Mouse (Mus musculus): ENCODE data around the gene Pnck. TPM values are rescaled to one million over a fixed set of nuclear protein-coding genes. Genes with fewer than 3 reads are reported as not detected.

Pnck gene
- total RNA-seq, 2 experiments from 2014 or later, result 11.4 to 12.8 TPM

DNA sequence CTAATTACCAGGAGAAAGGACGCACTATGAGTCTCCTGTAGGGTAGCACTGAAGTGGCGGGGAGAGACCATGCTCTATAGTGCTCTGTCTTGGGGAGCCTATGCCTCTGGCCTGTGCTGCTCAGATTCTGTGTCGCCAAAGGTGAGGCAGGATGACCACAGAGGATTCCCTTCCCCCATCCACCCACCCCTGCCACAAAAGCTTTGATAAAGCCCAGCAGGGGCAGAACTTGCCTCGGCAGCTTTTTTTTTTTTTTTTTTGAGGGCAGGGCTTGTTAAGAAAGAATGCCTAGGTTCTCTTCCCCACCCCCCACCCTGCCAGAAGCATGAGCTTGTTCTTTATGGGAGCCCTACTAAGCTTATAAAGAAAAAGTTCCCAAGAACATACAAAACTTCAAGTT, 14.8 kb downstream of the Pnck start:
- DNase-seq (ENCODE audit: low spot score in 2 of 2), result no peak

DNA sequence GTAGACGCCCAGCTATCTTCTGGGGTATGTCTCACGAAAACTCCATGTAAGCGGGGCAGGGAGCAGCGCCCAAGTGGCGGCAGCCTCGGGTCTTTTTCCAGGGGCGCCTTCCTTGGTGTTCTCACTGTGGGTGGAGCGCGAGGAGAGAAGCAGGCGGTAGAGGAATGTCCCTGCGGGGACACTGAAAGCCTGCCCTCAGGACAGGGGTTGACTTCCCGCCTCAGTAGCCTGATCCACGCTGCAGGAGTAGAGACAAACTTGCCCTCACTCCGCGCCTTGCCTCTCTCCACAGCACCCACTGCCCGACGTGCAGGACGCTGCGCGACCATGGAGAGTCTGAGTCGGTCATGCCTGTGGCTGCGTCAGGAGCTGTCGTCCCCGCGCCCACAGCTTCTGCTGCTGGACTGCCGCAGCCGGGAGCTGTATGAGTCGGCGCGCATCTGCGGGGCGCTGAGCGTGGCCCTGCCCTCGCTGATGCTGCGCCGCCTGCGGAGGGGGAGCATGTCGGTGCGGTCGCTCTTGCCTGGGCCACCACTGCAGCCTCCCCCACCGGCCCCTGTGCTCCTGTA, 19.9 kb downstream of the Pnck start:
- DNase-seq (ENCODE audit: low spot score in 2 of 2), result no peak

DNA sequence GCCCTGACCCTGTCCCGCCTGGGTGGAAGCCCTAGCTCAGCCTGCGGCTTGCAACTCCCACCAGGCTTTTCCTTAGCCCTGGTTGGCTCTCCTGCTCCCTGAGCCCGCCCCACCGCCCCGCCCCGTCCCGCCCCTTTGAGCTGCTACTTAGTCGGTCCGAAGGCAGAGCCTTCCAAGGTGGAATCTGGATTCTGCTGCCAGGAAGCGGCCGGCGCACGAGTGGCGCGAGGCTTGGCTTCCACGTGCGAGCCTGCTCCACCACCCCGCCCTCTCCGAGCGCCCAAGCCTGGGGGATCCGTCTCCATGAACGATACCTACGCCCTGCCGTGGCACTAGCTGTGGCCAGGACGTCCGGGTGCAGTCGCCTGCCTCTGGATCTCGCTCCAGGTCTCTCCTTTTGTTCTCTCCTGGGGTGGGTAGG, 20.7 kb downstream of the Pnck start, which contains the start of gene Dusp9:
Dusp9 (plus strand) TSS at position 165 of the 421 bp plus-strand sequence.
- DNase-seq (ENCODE audit: low spot score in 2 of 2), result peak in 1 of 2 experiments; percentile 20

DNA sequence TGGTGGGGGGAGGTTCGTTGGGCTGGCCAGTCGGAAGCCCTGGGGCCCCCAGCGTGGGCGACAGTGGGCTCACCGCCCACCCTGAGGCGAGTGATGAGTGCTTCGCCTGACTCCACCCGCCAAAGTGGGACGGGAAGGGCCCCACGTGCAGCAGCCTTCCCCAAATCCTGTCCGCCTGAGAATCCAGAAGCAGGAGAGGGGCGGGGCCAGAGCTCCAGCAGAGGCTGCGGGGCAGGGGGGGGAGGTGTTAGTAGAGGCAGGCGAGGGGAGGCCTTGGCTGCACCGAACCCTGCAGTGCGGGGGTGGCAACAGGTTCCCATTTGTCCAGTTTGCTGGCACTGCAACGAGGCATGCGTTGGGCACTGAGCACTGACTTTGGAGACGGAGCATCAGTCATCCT, 22.5 kb downstream of the Pnck start:
- DNase-seq (ENCODE audit: low spot score in 2 of 2), result no peak

DNA sequence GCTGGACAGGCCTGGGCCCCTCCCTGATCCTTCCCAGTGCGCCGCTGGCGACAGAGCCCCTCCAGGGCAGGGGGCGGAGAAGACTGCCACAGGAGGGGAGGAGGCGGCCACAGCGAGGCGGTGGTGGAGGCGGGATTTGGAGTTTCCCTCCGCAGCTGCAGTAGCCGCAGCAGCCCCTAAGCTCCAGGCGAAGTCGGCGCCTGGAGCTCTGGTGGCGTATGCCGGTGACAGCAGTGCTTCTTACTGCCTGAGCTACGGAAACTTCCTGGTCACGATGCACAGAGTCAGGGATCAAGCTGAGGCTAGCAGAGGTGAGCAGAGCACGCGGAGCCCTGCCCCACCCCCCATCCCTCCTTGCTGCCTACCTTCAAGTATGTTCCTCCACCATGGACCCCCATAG, 24.5 kb downstream of the Pnck start:
- no peak for DNase-seq (ENCODE audit: low spot score in 2 of 2)

DNA sequence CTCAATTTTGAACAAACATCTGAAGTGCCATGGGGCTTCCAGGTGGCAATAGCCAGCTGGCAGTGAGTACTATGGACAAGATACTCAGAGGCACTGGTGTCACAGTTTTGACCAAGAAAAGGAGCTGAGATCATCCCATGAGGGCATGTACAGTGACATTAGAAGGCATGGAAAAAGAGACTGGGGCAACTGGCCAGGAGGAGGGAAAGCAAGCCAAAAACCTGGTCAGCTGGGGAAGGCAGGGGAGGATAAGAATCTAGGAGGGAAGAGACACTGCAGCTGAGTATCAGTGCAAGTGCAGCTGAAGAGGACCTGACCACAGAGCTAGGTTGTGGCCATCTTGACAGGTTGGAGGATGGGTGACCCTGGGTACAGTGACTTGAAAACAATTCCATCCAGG, 32.9 kb downstream of the Pnck start:
- no peak for DNase-seq (ENCODE audit: low spot score in 2 of 2)

DNA sequence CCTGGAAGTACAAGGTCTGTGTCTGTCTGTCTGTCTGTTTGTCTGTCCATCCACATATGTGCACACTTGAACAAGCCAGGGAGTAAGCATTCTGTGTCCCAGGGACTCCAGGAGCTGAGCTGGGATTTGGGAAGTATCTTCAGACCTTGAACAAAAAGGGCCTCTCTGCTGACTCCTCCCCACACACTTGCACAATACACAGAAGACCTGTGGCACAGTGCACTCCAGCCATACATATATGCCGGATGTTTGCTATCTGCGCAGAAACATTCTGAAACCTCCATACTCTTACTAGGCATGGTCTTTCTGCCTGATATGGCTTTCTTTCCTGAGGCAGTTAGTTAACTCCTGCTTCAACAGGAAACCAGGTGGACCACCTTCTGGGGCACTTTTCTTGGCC, 40.0 kb downstream of the Pnck start:
- DNase-seq (ENCODE audit: low spot score in 2 of 2), result no peak

DNA sequence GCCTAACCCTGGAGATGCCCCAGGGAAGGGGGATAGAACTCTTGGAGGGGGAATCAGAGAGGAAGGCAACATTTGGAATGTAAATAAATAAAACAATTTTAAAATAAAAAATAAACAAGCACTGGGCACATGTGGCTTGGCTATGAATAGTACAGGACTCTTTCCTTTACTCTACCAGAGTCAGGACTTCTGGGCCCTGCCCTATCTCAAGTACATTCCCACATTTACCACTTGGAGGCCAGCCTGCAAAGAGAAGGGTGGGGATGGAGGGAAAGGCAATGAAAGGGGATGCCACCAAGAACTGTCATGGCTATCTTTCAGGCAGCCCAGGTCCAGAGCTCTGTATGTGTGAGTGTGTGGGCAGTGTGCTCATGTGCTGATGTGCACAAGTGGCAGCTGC, 40.5 kb downstream of the Pnck start:
- no peak for DNase-seq (ENCODE audit: low spot score in 2 of 2)

DNA sequence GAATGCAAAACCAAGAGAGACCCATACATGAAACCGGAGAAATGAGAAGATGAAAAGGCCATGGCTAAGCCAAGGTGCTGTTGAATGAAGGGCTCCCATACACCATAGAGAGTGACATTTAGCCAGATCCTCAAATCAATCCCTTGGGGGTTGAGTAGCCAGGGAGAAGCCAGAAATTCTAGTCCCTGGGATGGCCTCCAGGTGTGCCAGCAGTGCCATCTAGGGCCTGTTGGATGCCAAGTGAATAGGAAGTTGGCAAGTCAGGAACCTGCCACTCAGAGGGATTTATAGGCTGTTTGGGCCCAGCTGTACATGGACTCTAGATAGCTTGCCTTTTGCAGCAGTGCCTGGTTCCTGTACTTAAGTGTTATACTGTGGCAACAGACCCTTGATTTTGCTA, 44.0 kb downstream of the Pnck start:
- no peak for DNase-seq (ENCODE audit: low spot score in 2 of 2)

DNA sequence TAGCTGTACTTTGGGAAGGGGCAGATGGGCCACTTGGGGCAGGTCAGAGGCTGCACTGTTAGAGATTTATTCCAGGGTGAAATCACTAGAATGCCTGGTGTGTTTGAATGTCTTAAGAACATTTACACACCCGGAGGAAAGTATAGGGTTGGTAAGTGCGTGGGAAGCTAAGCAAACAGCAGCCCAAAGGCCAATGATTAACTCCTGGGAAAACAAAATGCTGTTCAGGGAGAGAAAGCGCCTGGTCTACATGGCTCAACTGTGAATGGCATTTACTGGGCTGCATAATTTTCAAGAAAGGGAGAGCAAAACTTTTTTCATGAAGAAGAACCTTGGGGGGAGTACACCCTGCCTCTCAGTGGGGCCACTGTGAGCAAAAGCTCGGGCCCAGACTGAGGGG, 46.3 kb downstream of the Pnck start:
- DNase-seq (ENCODE audit: low spot score in 2 of 2), result no peak

Other genes starting within 250 kb of the Pnck start
- gene Zfp92, start 249.0 kb downstream of the Pnck start, total RNA-seq (2021), result not detected
- not detected for gene Trex2, start 224.8 kb downstream of the Pnck start, total RNA-seq (2021)
- 10 to 100 TPM; 23.3 to 27.7 TPM for gene Haus7, start 201.1 kb downstream of the Pnck start, total RNA-seq (2021)
- 100 to 1,000 TPM; 487 to 574 TPM for gene Bgn, start 176.5 kb downstream of the Pnck start, total RNA-seq (2021)
- 1 to 10 TPM; 4.6 to 9.7 TPM for gene Atp2b3, start 157.0 kb downstream of the Pnck start, total RNA-seq (2021)
- under 1 TPM; 0.12 to 0.41 TPM for gene Dusp9, start 20.7 kb downstream of the Pnck start, total RNA-seq (2021)
- gene Slc6a8, start 13.0 kb upstream of the Pnck start, total RNA-seq (2021), result 10 to 100 TPM; 58.9 to 66.2 TPM
- gene Bcap31, start 56.1 kb upstream of the Pnck start, total RNA-seq (2021), result 100 to 1,000 TPM in 1 of 2 experiments, 10 to 100 TPM in 1; 99.9 to 104 TPM
- 10 to 100 TPM; 24.1 to 26.8 TPM for gene Abcd1, start 56.5 kb upstream of the Pnck start, total RNA-seq (2021)
- 1 to 10 TPM; 3.1 to 3.7 TPM for gene Plxnb3, start 97.0 kb upstream of the Pnck start, total RNA-seq (2021)
- 100 to 1,000 TPM; 150 to 153 TPM for gene Srpk3, start 114.3 kb upstream of the Pnck start, total RNA-seq (2021)
- gene Idh3g, start 126.8 kb upstream of the Pnck start, total RNA-seq (2021), result 100 to 1,000 TPM; 221 to 247 TPM
- 100 to 1,000 TPM; 118 to 128 TPM for gene Ssr4, start 126.9 kb upstream of the Pnck start, total RNA-seq (2021)
- 1 to 10 TPM; 6.7 to 6.8 TPM for gene Pdzd4, start 164.9 kb upstream of the Pnck start, total RNA-seq (2021)
- gene Avpr2, start 232.0 kb upstream of the Pnck start, total RNA-seq (2021), result not detected
- gene L1cam, start 236.0 kb upstream of the Pnck start, total RNA-seq (2021), result 1 to 10 TPM; 4.2 to 4.3 TPM

Measured in gastrocnemius, postnatal 4 days (tissue).